Mouse (Mus musculus) embryonic facial prominence, embryonic 11.5 days (tissue): ENCODE measurements around the gene Gm6880. TPM values are rescaled to one million over a fixed set of nuclear protein-coding genes. Genes with fewer than 3 reads are reported as not detected.
"Not testable (repeated sequence)": the region's sequence is repeated elsewhere in the genome, so short reads cannot be mapped to it uniquely, and the experiment has no call there.

ENCODE experiments used
- ATAC-seq: fragments of 200-750 bp; cut with Nextera tagmentation; replicated peaks from 2 replicates; pipeline ENCODE4 v1.8.0; 2017; ENCODE audit warnings: low read depth; ENCODE audit not compliant: insufficient number of reproducible peaks, low FRiP score, low TSS enrichment
- DNase-seq: peaks from one replicate; pipeline ENCODE4 v3.0.0-alpha.2; 2015; ENCODE audit warnings: low spot score
- H3K27ac ChIP-seq: fragments of 300-500 bp; sonication (generic); replicated peaks from 2 replicates; pipeline ENCODE4 v1.5.1; 2014; ENCODE audit warnings: mild to moderate bottlenecking, low read depth, low read length, control low read depth
- H3K27me3 ChIP-seq: fragments of 300-500 bp; sonication (generic); 2 replicates; pipeline ENCODE4 v1.6.1; 2014; ENCODE audit warnings: mild to moderate bottlenecking, low read length, moderate library complexity, mixed read lengths; ENCODE audit not compliant: control insufficient read depth, insufficient read depth
- H3K36me3 ChIP-seq: fragments of 300-500 bp; sonication (generic); replicated peaks from 2 replicates; pipeline ENCODE4 v1.6.1; 2014; ENCODE audit warnings: low read depth, mild to moderate bottlenecking, low read length, moderate library complexity, mixed read lengths; ENCODE audit not compliant: control insufficient read depth, insufficient read depth
- H3K4me1 ChIP-seq: fragments of 300-500 bp; sonication (generic); 2 replicates; pipeline ENCODE4 v1.6.1; 2014; ENCODE audit warnings: low read length, mixed read lengths; ENCODE audit not compliant: control insufficient read depth, insufficient read depth
- H3K4me2 ChIP-seq: fragments of 300-500 bp; sonication (generic); 2 replicates; pipeline ENCODE4 v1.6.1; 2014; ENCODE audit warnings: low read depth, mild to moderate bottlenecking, control low read depth, low read length, moderate library complexity
- H3K4me3 ChIP-seq: fragments of 300-500 bp; sonication (generic); 2 replicates; pipeline ENCODE4 v1.5.1; 2014; ENCODE audit warnings: low read depth, low read length, control low read depth
- H3K9ac ChIP-seq: fragments of 300-500 bp; sonication (generic); replicated peaks from 2 replicates; pipeline ENCODE4 v1.6.1; 2014; ENCODE audit warnings: mild to moderate bottlenecking, control low read depth, low read length
- H3K9me3 ChIP-seq: fragments of 300-500 bp; sonication (generic); replicated peaks from 2 replicates; pipeline ENCODE4 v1.6.1; 2016; ENCODE audit warnings: mild to moderate bottlenecking, low read length, inconsistent platforms, mixed read lengths; ENCODE audit not compliant: control insufficient read depth
- WGBS: fragments of 180-500 bp; shearing (Covaris S2); extraction: QIAGEN DNeasy Blood & Tissue Kit; methylation state at CpG from one replicate; pipeline ENCODE4 v1.1.7; 2014; 5-methylcytosine and 5-hydroxymethylcytosine counted together
- polyA plus RNA-seq: library from polyadenylated mRNA; unstranded; fragments of >200 nt; fragmentation: Nextera tagmentation; extraction: Ambion mirVana; gene quantifications from 2 replicates; pipeline ENCODE4 v1.2.1, GENCODE M21; 2014

The Gm6880 gene
- not detected in 2 replicates for polyA plus RNA-seq

DNA sequence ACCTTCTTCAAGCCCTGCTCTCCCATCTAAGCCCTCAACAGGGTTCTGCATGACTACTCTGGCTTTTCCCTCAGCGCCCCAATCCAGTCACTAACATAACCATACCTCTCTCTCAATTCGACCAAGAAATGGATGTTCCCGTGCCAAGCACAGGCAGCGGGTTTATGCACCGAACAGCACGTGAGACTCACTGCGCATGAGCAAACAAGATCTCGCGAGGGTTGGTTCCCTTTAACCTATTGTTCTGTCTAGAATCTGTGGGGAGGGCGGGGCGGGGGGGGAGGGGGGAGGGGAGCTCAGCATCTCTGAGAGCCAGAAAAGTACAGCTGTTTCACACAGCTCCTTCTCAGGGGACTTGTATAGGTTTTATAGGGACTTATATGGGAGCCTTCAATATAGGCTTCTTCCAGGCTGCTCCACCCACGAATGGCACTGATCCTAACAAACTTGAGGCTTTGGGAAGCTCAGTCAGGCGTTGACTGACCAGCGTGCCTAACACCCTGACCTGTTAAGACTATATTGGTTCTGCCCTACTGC lies at the start of gene Gm6880:
TSS of gene Gm6880 (minus strand) at position 51 of the 537 bp plus-strand sequence.
- not testable (repeated sequence) for H3K4me1 ChIP-seq, H3K27ac ChIP-seq, H3K4me2 ChIP-seq, H3K9ac ChIP-seq, DNase-seq, H3K9me3 ChIP-seq, H3K27me3 ChIP-seq, H3K36me3 ChIP-seq, ATAC-seq, H3K4me3 ChIP-seq
- 83% methylated on average over 12 of the region's 14 CpGs for WGBS

- not testable (repeated sequence) for ATAC-seq, H3K4me3 ChIP-seq, DNase-seq
Observed at GRCm38 (mm10) chrX:74517461-74517860, 36.3 kb upstream of the Gm6880 start.

GRCm38 (mm10) chrX:74497131-74497530 lies 15.9 kb upstream of the Gm6880 start:
- 67% methylated on average over 1 of the region's 1 CpGs for WGBS
- H3K27me3 ChIP-seq, result no peaks in the 10 kb centered on the region

More at GRCm38 (mm10) chrX:74517461-74517860, 36.3 kb upstream of the Gm6880 start:
- H3K36me3 ChIP-seq, H3K27ac ChIP-seq, H3K4me1 ChIP-seq, H3K27me3 ChIP-seq, H3K9me3 ChIP-seq, H3K9ac ChIP-seq, H3K4me2 ChIP-seq: not testable (repeated sequence)

GRCm38 (mm10) chrX:74452773-74453172 lies 28.4 kb downstream of the Gm6880 start:
- ATAC-seq, result no peak
- no peaks in the 10 kb centered on the region for H3K27me3 ChIP-seq
- H3K4me3 ChIP-seq, result no peak overlapping the region
- 13% methylated on average over 4 of the region's 4 CpGs for WGBS
- no peaks in the 10 kb centered on the region for H3K36me3 ChIP-seq
- no peak overlapping the region for H3K27ac ChIP-seq
- H3K4me1 ChIP-seq, result no peaks in the 10 kb centered on the region
- no peak overlapping the region for H3K9ac ChIP-seq
- H3K9me3 ChIP-seq, result no peaks in the 10 kb centered on the region
- peak; percentile 54 for DNase-seq
- H3K4me2 ChIP-seq, result no peak overlapping the region

More at GRCm38 (mm10) chrX:74497131-74497530, 15.9 kb upstream of the Gm6880 start:
- Histone ChIP-seq H3K4me3 (no peak overlapping the region), H3K4me2 (no peak overlapping the region), H3K9me3 (no peaks in the 10 kb centered on the region), H3K27ac (no peak overlapping the region), H3K9ac (no peak overlapping the region), H3K36me3 (no peaks in the 10 kb centered on the region), H3K4me1 (no peaks in the 10 kb centered on the region)
- DNase-seq (peak; percentile 6), ATAC-seq (no peak)

- Histone ChIP-seq H3K4me1 (no peaks in the 10 kb centered on the region), H3K4me2 (no peak overlapping the region), H3K9ac (no peak overlapping the region), H3K27ac (no peak overlapping the region), H3K9me3 (no peaks in the 10 kb centered on the region), H3K27me3 (no peaks in the 10 kb centered on the region), H3K4me3 (no peak overlapping the region), H3K36me3 (no peaks in the 10 kb centered on the region)
- no peak for ATAC-seq
- DNase-seq, result no peak
- WGBS, result 78% methylated on average over 4 of the region's 4 CpGs
Observed at GRCm38 (mm10) chrX:74451157-74451912, 29.9 kb downstream of the Gm6880 start.

Other genes starting within 250 kb of the Gm6880 start
- gene Flna, start 231.6 kb downstream of the Gm6880 start, polyA plus RNA-seq, result 267 and 289 TPM in 2 replicates
- 29.3 and 31.8 TPM in 2 replicates for gene Emd, start 226.7 kb downstream of the Gm6880 start, polyA plus RNA-seq
- gene Rpl10, start 210.6 kb downstream of the Gm6880 start, polyA plus RNA-seq, result 846 and 890 TPM in 2 replicates
- gene Taz, start 199.5 kb downstream of the Gm6880 start, polyA plus RNA-seq, result 62.0 and 65.2 TPM in 2 replicates
- gene Dnase1l1, start 199.1 kb downstream of the Gm6880 start, polyA plus RNA-seq, result 4.2 and 5.2 TPM in 2 replicates
- 93.0 and 107 TPM in 2 replicates for gene Atp6ap1, start 184.3 kb downstream of the Gm6880 start, polyA plus RNA-seq
- gene Gdi1, start 176.4 kb downstream of the Gm6880 start, polyA plus RNA-seq, result 231 and 262 TPM in 2 replicates
- gene Fam50a, start 168.4 kb downstream of the Gm6880 start, polyA plus RNA-seq, result 56.4 and 56.6 TPM in 2 replicates
- gene Plxna3, start 152.3 kb downstream of the Gm6880 start, polyA plus RNA-seq, result 11.2 and 11.3 TPM in 2 replicates
- 128 and 130 TPM in 2 replicates for gene Lage3, start 127.8 kb downstream of the Gm6880 start, polyA plus RNA-seq
- 63.2 and 65.7 TPM in 2 replicates for gene Ubl4a, start 108.2 kb downstream of the Gm6880 start, polyA plus RNA-seq
- gene Slc10a3, start 108.0 kb downstream of the Gm6880 start, polyA plus RNA-seq, result 11.4 and 13.6 TPM in 2 replicates
- gene Fam3a, start 88.1 kb downstream of the Gm6880 start, polyA plus RNA-seq, result 26.7 and 27.6 TPM in 2 replicates
- 22.0 and 22.2 TPM in 2 replicates for gene Ikbkg, start 88.1 kb downstream of the Gm6880 start, polyA plus RNA-seq
- 54.2 and 59.2 TPM in 2 replicates for gene G6pdx, start 52.2 kb downstream of the Gm6880 start, polyA plus RNA-seq
- gene Olfr1326-ps1, start 93.5 kb upstream of the Gm6880 start, polyA plus RNA-seq, result not detected in 2 replicates
- gene Olfr1325, start 111.3 kb upstream of the Gm6880 start, polyA plus RNA-seq, result not detected in 2 replicates
- not detected in 2 replicates for gene Gm5640, start 164.2 kb upstream of the Gm6880 start, polyA plus RNA-seq